ENCODE assay signal across 8 mouse cellular contexts in the genomic region with DNA sequence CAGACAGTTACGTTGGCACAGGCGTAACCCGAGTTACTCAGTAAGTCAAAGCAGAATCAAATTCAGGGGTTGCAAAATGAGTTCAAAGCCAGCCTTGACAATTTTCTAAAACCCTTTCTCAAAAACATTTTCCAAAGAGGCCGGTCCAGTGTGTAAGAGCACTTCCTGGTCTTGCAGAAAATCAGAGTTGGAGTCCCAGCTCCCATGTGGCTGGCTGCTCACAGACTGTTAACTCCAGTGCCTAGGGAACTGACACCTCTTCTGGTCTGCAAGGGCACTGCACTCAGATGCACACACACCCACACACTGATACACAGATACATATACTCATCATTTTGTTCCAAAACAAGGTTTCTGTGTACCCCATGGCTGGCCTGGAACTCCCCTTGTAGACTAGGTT. TPM values are rescaled to one million over a fixed set of nuclear protein-coding genes. Genes with fewer than 3 reads are reported as not detected.
A peak's percentile ranks its signal among the peaks of the same experiment; 100 is the strongest.
DNase-seq lines count a peak whose midpoint lies in the region; ATAC-seq and TF ChIP-seq lines count a peak whose summit lies in the region.

No protein-coding gene starts in this region.

- no peak for TF ChIP-seq POLR2A in cortical plate, adult 2 months (IDR thresholded peaks at IDR 0.05; ENCODE audit: extremely low read depth, insufficient read depth, low read length)

- peak overlapping the region; percentile 96 for H3K27ac ChIP-seq in kidney, embryonic 15.5 days
- peak overlapping the region; percentile 77; the same call in 1 of the 2 replicates for H3K27ac ChIP-seq in cortical plate, adult 2 months (ENCODE audit: insufficient read depth, low read length)
- H3K27ac ChIP-seq in intestine, embryonic 14.5 days (ENCODE audit: low read depth) = peak overlapping the region; percentile 93
- H3K27ac ChIP-seq in neural tube, embryonic 12.5 days = peak overlapping the region; percentile 67; the same call in 1 of the 2 replicates

- peak overlapping the region; percentile 68 for H3K4me2 ChIP-seq in kidney, embryonic 15.5 days
- peak overlapping the region; percentile 80 for H3K4me2 ChIP-seq in intestine, embryonic 14.5 days (ENCODE audit: low read length)
- peak overlapping the region; percentile 75 for H3K4me2 ChIP-seq in neural tube, embryonic 12.5 days (replicated peaks)

- DNase-seq in kidney, adult 8-10 months = no peak
- no peak for DNase-seq in intestine, embryonic 14.5 days (ENCODE audit: low spot score)
- DNase-seq in urinary bladder, postnatal 10 days (ENCODE audit: low spot score) = no peak
- no peak for DNase-seq in adrenal gland, postnatal 10 days
- DNase-seq in embryo, embryonic 11 days = no peak

- no peaks in the 10 kb centered on the region for H3K27me3 ChIP-seq in kidney, embryonic 15.5 days
- H3K27me3 ChIP-seq in intestine, embryonic 14.5 days (replicated peaks; ENCODE audit: control insufficient read depth, insufficient read depth, low read length) = no peaks in the 10 kb centered on the region
- no peaks in the 10 kb centered on the region for H3K27me3 ChIP-seq in neural tube, embryonic 12.5 days (replicated peaks)

- peak overlapping the region; percentile 98 for H3K4me3 ChIP-seq in kidney, embryonic 15.5 days (replicated peaks)
- H3K4me3 ChIP-seq in cortical plate, adult 2 months (ENCODE audit: insufficient read depth, low read length) = no peak overlapping the region; the same call in 1 of the 2 replicates
- H3K4me3 ChIP-seq in intestine, embryonic 14.5 days (ENCODE audit: low read depth, low read length) = peak overlapping the region; percentile 88
- H3K4me3 ChIP-seq in neural tube, embryonic 12.5 days = no peak overlapping the region

- no peaks in the 10 kb centered on the region for H3K9me3 ChIP-seq in kidney, embryonic 15.5 days (replicated peaks)
- H3K9me3 ChIP-seq in intestine, embryonic 14.5 days (ENCODE audit: control insufficient read depth, low read length) = no peaks in the 10 kb centered on the region
- H3K9me3 ChIP-seq in neural tube, embryonic 12.5 days = no peaks in the 10 kb centered on the region

- 95% methylated on average over 4 of the region's 4 CpGs for WGBS in kidney, embryonic 15.5 days
- WGBS in intestine, embryonic 14.5 days = 95% methylated on average over 4 of the region's 4 CpGs
- 97% methylated on average over 4 of the region's 4 CpGs for WGBS in neural tube, embryonic 12.5 days

- peak overlapping the region; percentile 99 for H3K9ac ChIP-seq in kidney, embryonic 15.5 days
- H3K9ac ChIP-seq in intestine, embryonic 14.5 days (ENCODE audit: low read length) = peak overlapping the region; percentile 95
- peak overlapping the region; percentile 81; the same call in 1 of the 2 replicates for H3K9ac ChIP-seq in neural tube, embryonic 12.5 days

- no peak for TF ChIP-seq CTCF in cortical plate, adult 2 months (IDR thresholded peaks at IDR 0.05; ENCODE audit: extremely low read depth, insufficient read depth, low read length)

- peaks cover 65% of the 10 kb centered on the region for H3K36me3 ChIP-seq in kidney, embryonic 15.5 days
- peaks cover 63% of the 10 kb centered on the region for H3K36me3 ChIP-seq in intestine, embryonic 14.5 days (ENCODE audit: control insufficient read depth, insufficient read depth, low read length)
- H3K36me3 ChIP-seq in neural tube, embryonic 12.5 days = peaks cover 31% of the 10 kb centered on the region

- peaks cover 64% of the 10 kb centered on the region for H3K4me1 ChIP-seq in kidney, embryonic 15.5 days
- H3K4me1 ChIP-seq in cortical plate, adult 2 months (ENCODE audit: control insufficient read depth, insufficient read depth, low read length) = peaks cover 9% of the 10 kb centered on the region; the same call in 1 of the 2 replicates
- H3K4me1 ChIP-seq in intestine, embryonic 14.5 days (replicated peaks; ENCODE audit: control insufficient read depth, insufficient read depth, low read length) = peaks cover 41% of the 10 kb centered on the region
- peaks cover 35% of the 10 kb centered on the region for H3K4me1 ChIP-seq in neural tube, embryonic 12.5 days

- no peak for ATAC-seq in kidney, embryonic 15.5 days (replicated peaks; ENCODE audit: low FRiP score)
- ATAC-seq in intestine, embryonic 14.5 days (replicated peaks; ENCODE audit: low FRiP score, low TSS enrichment, low read depth) = no peak
- ATAC-seq in neural tube, embryonic 12.5 days (ENCODE audit: low FRiP score, low read depth) = no peak

RNA-seq across cellular contexts. Expression of a gene that starts 0.9 kb away (rescaled TPM):
- 141 and 158 TPM in 2 replicates for polyA plus RNA-seq in kidney, embryonic 15.5 days (2015; fragmentation: Nextera tagmentation; extraction: Ambion mirVana)
- 226 and 239 TPM in 2 replicates for polyA plus RNA-seq in cortical plate, adult 2 months (2012; rRNA removed)
- 118 and 122 TPM in 2 replicates for polyA plus RNA-seq in intestine, embryonic 14.5 days (2014; fragmentation: Nextera tagmentation; extraction: Ambion mirVana)
- polyA plus RNA-seq in neural tube, embryonic 12.5 days (2016; fragmentation: Nextera tagmentation; extraction: Ambion mirVana) = 155 and 167 TPM in 2 replicates
- 100 to 1,000 TPM; 130 to 173 TPM for total RNA-seq in adrenal gland, postnatal 10 days (2021)

RNA-seq across cellular contexts. Expression of a gene that starts 5.8 kb away (rescaled TPM):
- 77.9 and 87.5 TPM in 2 replicates for polyA plus RNA-seq in kidney, embryonic 15.5 days (2015; fragmentation: Nextera tagmentation; extraction: Ambion mirVana)
- polyA plus RNA-seq in cortical plate, adult 2 months (2012; rRNA removed) = 8.4 and 8.8 TPM in 2 replicates
- polyA plus RNA-seq in intestine, embryonic 14.5 days (2014; fragmentation: Nextera tagmentation; extraction: Ambion mirVana) = 73.3 and 77.7 TPM in 2 replicates
- polyA plus RNA-seq in neural tube, embryonic 12.5 days (2016; fragmentation: Nextera tagmentation; extraction: Ambion mirVana) = 31.7 and 36.2 TPM in 2 replicates
- total RNA-seq in adrenal gland, postnatal 10 days (2021) = 10 to 100 TPM; 33.6 to 36.8 TPM

RNA-seq across cellular contexts. Expression of a gene that starts 13.9 kb away (rescaled TPM):
- polyA plus RNA-seq in kidney, embryonic 15.5 days (2015; fragmentation: Nextera tagmentation; extraction: Ambion mirVana) = 5.9 and 7.3 TPM in 2 replicates
- 13.3 and 14.1 TPM in 2 replicates for polyA plus RNA-seq in cortical plate, adult 2 months (2012; rRNA removed)
- 8.9 and 10.6 TPM in 2 replicates for polyA plus RNA-seq in intestine, embryonic 14.5 days (2014; fragmentation: Nextera tagmentation; extraction: Ambion mirVana)
- polyA plus RNA-seq in neural tube, embryonic 12.5 days (2016; fragmentation: Nextera tagmentation; extraction: Ambion mirVana) = 11.4 and 11.6 TPM in 2 replicates
- total RNA-seq in adrenal gland, postnatal 10 days (2021) = 10 to 100 TPM in 1 of 2 experiments, 1 to 10 TPM in 1; 7.6 to 11.5 TPM

RNA-seq across cellular contexts. Expression of a gene that starts 21.0 kb away (rescaled TPM):
- polyA plus RNA-seq in kidney, embryonic 15.5 days (2015; fragmentation: Nextera tagmentation; extraction: Ambion mirVana) = 2.7 and 3.6 TPM in 2 replicates
- polyA plus RNA-seq in cortical plate, adult 2 months (2012; rRNA removed) = 57.9 and 62.3 TPM in 2 replicates
- polyA plus RNA-seq in intestine, embryonic 14.5 days (2014; fragmentation: Nextera tagmentation; extraction: Ambion mirVana) = 11.7 and 13.6 TPM in 2 replicates
- 20.6 and 23.5 TPM in 2 replicates for polyA plus RNA-seq in neural tube, embryonic 12.5 days (2016; fragmentation: Nextera tagmentation; extraction: Ambion mirVana)
- total RNA-seq in adrenal gland, postnatal 10 days (2021) = 10 to 100 TPM; 11.6 to 21.3 TPM

RNA-seq across cellular contexts. Expression of a gene that starts 25.0 kb away (rescaled TPM):
- polyA plus RNA-seq in kidney, embryonic 15.5 days (2015; fragmentation: Nextera tagmentation; extraction: Ambion mirVana) = 14.2 and 16.0 TPM in 2 replicates
- 34.0 and 35.2 TPM in 2 replicates for polyA plus RNA-seq in cortical plate, adult 2 months (2012; rRNA removed)
- polyA plus RNA-seq in intestine, embryonic 14.5 days (2014; fragmentation: Nextera tagmentation; extraction: Ambion mirVana) = 7.9 and 9.5 TPM in 2 replicates
- 24.4 and 25.1 TPM in 2 replicates for polyA plus RNA-seq in neural tube, embryonic 12.5 days (2016; fragmentation: Nextera tagmentation; extraction: Ambion mirVana)
- total RNA-seq in adrenal gland, postnatal 10 days (2021) = 10 to 100 TPM in 1 of 2 experiments, 1 to 10 TPM in 1; 9.2 to 12.6 TPM

Comparison
In these comparisons a context has a peak if more than half of its experiments do, and no peak if none do; other contexts are left out.
1. H3K4me3 ChIP-seq: peak in kidney, embryonic 15.5 days (single experiment) and intestine, embryonic 14.5 days (single experiment); none in cortical plate, adult 2 months (single experiment) and neural tube, embryonic 12.5 days (single experiment).
2. Peak in every context shown above with its lines, with median percentiles within 50 percentile points of each other: H3K27ac ChIP-seq, H3K4me2 ChIP-seq and H3K9ac ChIP-seq.